Mouse (Mus musculus) urinary bladder, postnatal 10 days (tissue): ENCODE data around the gene Gas1.

Source experiments
- DNase-seq: peaks from one replicate; pipeline ENCODE4 v3.0.0; 2022; ENCODE audit warnings: low spot score

Gas1 gene

GRCm38 (mm10) chr13:60173186-60173585 is 4.0 kb downstream of the Gas1 start:
- DNase-seq = no peak

GRCm38 (mm10) chr13:60172366-60173017 is 4.7 kb downstream of the Gas1 start:
- DNase-seq = no peak

GRCm38 (mm10) chr13:60171781-60172180 is 5.4 kb downstream of the Gas1 start:
- no peak for DNase-seq

GRCm38 (mm10) chr13:60170898-60171715 is 6.1 kb downstream of the Gas1 start:
- no peak for DNase-seq

GRCm38 (mm10) chr13:60169026-60169425 is 8.1 kb downstream of the Gas1 start:
- DNase-seq = no peak

GRCm38 (mm10) chr13:60156294-60157126 is 20.7 kb downstream of the Gas1 start:
- no peak for DNase-seq

GRCm38 (mm10) chr13:60154170-60154569 is 23.0 kb downstream of the Gas1 start:
- no peak for DNase-seq

- no peak for DNase-seq
Measured at GRCm38 (mm10) chr13:60148235-60148634, 28.9 kb downstream of the Gas1 start.

GRCm38 (mm10) chr13:60147857-60148181 is 29.3 kb downstream of the Gas1 start:
- DNase-seq = no peak

GRCm38 (mm10) chr13:60146994-60147856 is 29.9 kb downstream of the Gas1 start:
- no peak for DNase-seq

GRCm38 (mm10) chr13:60146231-60146630 is 30.9 kb downstream of the Gas1 start:
- DNase-seq = no peak

GRCm38 (mm10) chr13:60136962-60137361 is 40.2 kb downstream of the Gas1 start:
- no peak for DNase-seq

- no peak for DNase-seq
Measured at GRCm38 (mm10) chr13:60134439-60134799, 42.7 kb downstream of the Gas1 start.

- DNase-seq = no peak
Measured at GRCm38 (mm10) chr13:60133716-60134438, 43.3 kb downstream of the Gas1 start.

- no peak for DNase-seq
Measured at GRCm38 (mm10) chr13:60131771-60132170, 45.4 kb downstream of the Gas1 start.

- DNase-seq = no peak
Measured at GRCm38 (mm10) chr13:60129541-60129940, 47.6 kb downstream of the Gas1 start.

- no peak for DNase-seq
Measured at GRCm38 (mm10) chr13:60126338-60126737, 50.8 kb downstream of the Gas1 start.

GRCm38 (mm10) chr13:60125501-60126305 is 51.5 kb downstream of the Gas1 start:
- DNase-seq = no peak

GRCm38 (mm10) chr13:60125020-60125419 is 52.1 kb downstream of the Gas1 start:
- no peak for DNase-seq

GRCm38 (mm10) chr13:60124456-60124855 is 52.7 kb downstream of the Gas1 start:
- no peak for DNase-seq
